ENCODE assay signal across 8 mouse cellular contexts in genomic region chr11:118418834-118419504, GRCm38 (mm10). TPM values are rescaled to one million over a fixed set of nuclear protein-coding genes. Genes with fewer than 3 reads are reported as not detected.
A peak's percentile ranks its signal among the peaks of the same experiment; 100 is the strongest.
DNase-seq lines count a peak whose midpoint lies in the region; ATAC-seq lines count a peak whose summit lies in the region.

TSS of gene Cant1 (minus strand) at chr11:118419086.

- H3K27ac ChIP-seq in forebrain, embryonic 14.5 days (ENCODE audit: low read depth, low read length): peak within 1 kb of the TSS; percentile 70; the same call in 1 of the 2 replicates
- H3K27ac ChIP-seq in neural tube, embryonic 15.5 days (replicated peaks): peak within 1 kb of the TSS; percentile 72

- peak within 1 kb of the TSS; percentile 88 for H3K4me3 ChIP-seq in forebrain, embryonic 14.5 days (ENCODE audit: low read depth, low read length)
- H3K4me3 ChIP-seq in neural tube, embryonic 15.5 days (replicated peaks): peak within 1 kb of the TSS; percentile 67

- H3K9me3 ChIP-seq in forebrain, embryonic 14.5 days (replicated peaks; ENCODE audit: control insufficient read depth, low read length): no peaks in the 10 kb centered on the region
- no peaks in the 10 kb centered on the region for H3K9me3 ChIP-seq in neural tube, embryonic 15.5 days (replicated peaks)

- peaks cover 13% of the 10 kb centered on the region for H3K36me3 ChIP-seq in forebrain, embryonic 14.5 days (ENCODE audit: control insufficient read depth, insufficient read depth, low read length)
- no peaks in the 10 kb centered on the region for H3K36me3 ChIP-seq in neural tube, embryonic 15.5 days

- peak within 1 kb of the TSS; percentile 88 for H3K4me2 ChIP-seq in forebrain, embryonic 14.5 days (ENCODE audit: low read length)
- H3K4me2 ChIP-seq in neural tube, embryonic 15.5 days: peak within 1 kb of the TSS; percentile 86

- peak; percentile 100 for DNase-seq in ES-CJ7 (ENCODE audit: low read depth, low spot score)
- DNase-seq in cerebellum, adult 11 months: peak; percentile 98
- DNase-seq in forebrain, embryonic 14.5 days (ENCODE audit: low spot score): peak; percentile 99
- peak; percentile 97 to 98 for DNase-seq in heart, postnatal 14 days
- peak; percentile 99 for DNase-seq in layer of hippocampus, adult 11-12 months (ENCODE audit: low spot score)
- DNase-seq in lung, adult 18-20 months: peak; percentile 99
- peak; percentile 99 for DNase-seq in testis, postnatal 14 days (ENCODE audit: low spot score)

- H3K4me1 ChIP-seq in forebrain, embryonic 14.5 days (ENCODE audit: control insufficient read depth, insufficient read depth, low read length): peaks cover 15% of the 10 kb centered on the region
- H3K4me1 ChIP-seq in neural tube, embryonic 15.5 days: peaks cover 51% of the 10 kb centered on the region

- intact Hi-C loops in heart, postnatal 14 days (cut with DNase I): no loop called here

- no peaks in the 10 kb centered on the region for H3K27me3 ChIP-seq in forebrain, embryonic 14.5 days (replicated peaks; ENCODE audit: control insufficient read depth, insufficient read depth, low read length)
- no peaks in the 10 kb centered on the region for H3K27me3 ChIP-seq in neural tube, embryonic 15.5 days (replicated peaks)

- under 1% methylated on average over 39 of the region's 50 CpGs for WGBS in forebrain, embryonic 14.5 days
- under 1% methylated on average over 50 of the region's 50 CpGs for WGBS in neural tube, embryonic 15.5 days

- H3K9ac ChIP-seq in forebrain, embryonic 14.5 days (ENCODE audit: low read length): peak within 1 kb of the TSS; percentile 98
- H3K9ac ChIP-seq in neural tube, embryonic 15.5 days (replicated peaks): peak within 1 kb of the TSS; percentile 75

- peak; percentile 94 for ATAC-seq in forebrain, embryonic 14.5 days
- ATAC-seq in neural tube, embryonic 15.5 days (ENCODE audit: low FRiP score): peak; percentile 93

RNA-seq across cellular contexts. Expression of gene Cant1, which starts in this region (rescaled TPM):
- 21.4 and 22.8 TPM in 2 replicates for polyA plus RNA-seq in forebrain, embryonic 14.5 days (2014; fragmentation: Nextera tagmentation; extraction: Ambion mirVana)
- 10 to 100 TPM; 17.9 to 20.9 TPM for total RNA-seq in heart, postnatal 14 days (2021)
- polyA plus RNA-seq in neural tube, embryonic 15.5 days (2015; fragmentation: Nextera tagmentation; extraction: Ambion mirVana): 28.9 and 29.4 TPM in 2 replicates

Comparison
In these comparisons a context has a peak if more than half of its experiments do, and no peak if none do; other contexts are left out.
1. Peak in every context shown above with its lines: DNase-seq, ATAC-seq, H3K4me3 ChIP-seq and H3K27ac ChIP-seq.